Mouse (Mus musculus): ENCODE measurements around the gene Fam234a. TPM values are rescaled to one million over a fixed set of nuclear protein-coding genes. Genes with fewer than 3 reads are reported as not detected.

Fam234a gene
- polyA plus RNA-seq, 1 experiment from 2014 or later = 19.6 TPM

DNA sequence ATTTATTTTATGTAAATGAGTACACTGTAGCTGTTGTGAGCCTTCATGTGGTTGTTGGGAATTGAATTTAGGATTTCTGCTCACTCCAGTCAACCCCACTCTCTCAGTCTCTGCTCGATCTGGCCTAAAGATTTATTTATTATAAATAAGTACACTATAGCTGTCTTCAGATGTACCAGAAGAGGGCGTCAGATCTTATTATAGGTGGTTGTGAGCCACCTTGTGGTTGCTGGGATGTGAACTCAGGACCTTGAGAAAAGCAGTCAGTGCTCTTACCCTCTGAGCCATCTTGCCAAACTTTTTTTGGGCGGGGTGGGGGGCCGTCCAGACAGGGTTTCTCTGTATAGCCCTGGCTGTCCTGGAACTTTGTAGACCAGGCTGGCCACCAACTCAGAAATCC lies 17.8 kb upstream of the Fam234a start:
- H3K4me3 ChIP-seq (ENCODE audit: low read depth, low read length) = no peak overlapping the region
- peaks cover 24% of the 10 kb centered on the region for H3K36me3 ChIP-seq (ENCODE audit: control insufficient read depth, insufficient read depth, low read length)
- H3K4me2 ChIP-seq = no peak overlapping the region
- ATAC-seq (ENCODE audit: low FRiP score) = no peak
- DNase-seq (ENCODE audit: low spot score, missing footprints) = peak; percentile 67
- 86% methylated on average over 4 of the region's 4 CpGs for WGBS
- H3K9ac ChIP-seq (ENCODE audit: low read length) = no peak overlapping the region
- no peak overlapping the region for H3K27ac ChIP-seq (ENCODE audit: low read depth, low read length)
- no peaks in the 10 kb centered on the region for H3K9me3 ChIP-seq (ENCODE audit: control insufficient read depth, low read length)
- no peaks in the 10 kb centered on the region for H3K27me3 ChIP-seq (ENCODE audit: control insufficient read depth, insufficient read depth, low read length)
- H3K4me1 ChIP-seq (ENCODE audit: control insufficient read depth, insufficient read depth, low read length) = no peaks in the 10 kb centered on the region

DNA sequence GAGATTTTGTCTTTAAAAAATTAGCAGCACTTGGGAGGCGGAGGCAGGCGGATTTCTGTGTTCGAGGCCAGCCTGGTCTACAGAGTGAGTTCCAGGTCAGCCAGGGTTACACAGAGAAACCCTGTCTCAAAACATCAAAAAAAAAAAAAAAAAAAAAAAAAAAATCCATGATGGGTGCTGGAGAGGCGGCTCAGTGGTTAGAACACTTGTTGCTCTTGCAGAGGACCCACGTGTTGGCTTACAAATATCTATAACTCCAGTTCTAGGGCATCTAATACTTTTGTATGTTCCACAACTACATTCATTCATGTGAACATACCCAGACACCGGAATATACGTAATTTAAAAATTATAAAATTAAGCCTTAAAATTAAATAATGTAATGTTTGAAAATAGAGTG lies 11.3 kb upstream of the Fam234a start:
- ATAC-seq (ENCODE audit: low FRiP score) (no peak), DNase-seq (ENCODE audit: low spot score, missing footprints) (peak; percentile 78)
- WGBS = 96% methylated on average over 7 of the region's 7 CpGs
- H3K4me1 ChIP-seq (ENCODE audit: control insufficient read depth, insufficient read depth, low read length) = peaks cover 11% of the 10 kb centered on the region
- no peak overlapping the region for H3K9ac ChIP-seq (ENCODE audit: low read length)
- H3K9me3 ChIP-seq (ENCODE audit: control insufficient read depth, low read length) = no peaks in the 10 kb centered on the region
- H3K27me3 ChIP-seq (ENCODE audit: control insufficient read depth, insufficient read depth, low read length) = no peaks in the 10 kb centered on the region
- no peak overlapping the region for H3K27ac ChIP-seq (ENCODE audit: low read depth, low read length)
- H3K4me3 ChIP-seq (ENCODE audit: low read depth, low read length) = no peak overlapping the region
- peaks cover 14% of the 10 kb centered on the region for H3K36me3 ChIP-seq (ENCODE audit: control insufficient read depth, insufficient read depth, low read length)
- H3K4me2 ChIP-seq = no peak overlapping the region

DNA sequence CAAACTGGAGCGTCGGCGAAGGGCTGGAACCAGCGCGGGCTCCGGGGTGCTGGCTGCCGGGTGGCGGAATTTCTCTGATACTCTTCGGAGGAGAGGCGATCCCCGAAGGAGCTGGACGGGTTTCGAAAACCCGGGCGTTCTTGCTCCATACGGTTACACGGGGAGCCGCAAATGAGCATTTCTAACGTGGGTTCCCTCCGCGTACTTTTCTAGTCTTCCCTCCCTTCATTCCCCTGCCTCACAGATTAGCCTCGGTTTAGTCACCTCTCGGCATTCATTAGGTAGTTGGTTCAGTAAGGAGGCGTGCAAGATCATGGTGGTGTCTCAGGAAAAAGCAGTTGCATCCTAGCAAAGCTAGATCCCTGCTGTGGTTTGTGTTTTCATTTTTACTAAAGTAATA lies 9.4 kb upstream of the Fam234a start:
- Histone ChIP-seq H3K4me2 (peak overlapping the region; percentile 86), H3K4me3 (ENCODE audit: low read depth, low read length) (peak overlapping the region; percentile 84), H3K27ac (ENCODE audit: low read depth, low read length) (peak overlapping the region; percentile 93), H3K27me3 (ENCODE audit: control insufficient read depth, insufficient read depth, low read length) (no peaks in the 10 kb centered on the region), H3K9me3 (ENCODE audit: control insufficient read depth, low read length) (no peaks in the 10 kb centered on the region), H3K4me1 (ENCODE audit: control insufficient read depth, insufficient read depth, low read length) (peaks cover 11% of the 10 kb centered on the region), H3K9ac (ENCODE audit: low read length) (peak overlapping the region; percentile 83), H3K36me3 (ENCODE audit: control insufficient read depth, insufficient read depth, low read length) (peaks cover 5% of the 10 kb centered on the region; the same call in 1 of the 2 replicates)
- 0% methylated on average over 24 of the region's 24 CpGs for WGBS
- no peak for ATAC-seq (ENCODE audit: low FRiP score)
- no peak for DNase-seq (ENCODE audit: low spot score, missing footprints)

DNA sequence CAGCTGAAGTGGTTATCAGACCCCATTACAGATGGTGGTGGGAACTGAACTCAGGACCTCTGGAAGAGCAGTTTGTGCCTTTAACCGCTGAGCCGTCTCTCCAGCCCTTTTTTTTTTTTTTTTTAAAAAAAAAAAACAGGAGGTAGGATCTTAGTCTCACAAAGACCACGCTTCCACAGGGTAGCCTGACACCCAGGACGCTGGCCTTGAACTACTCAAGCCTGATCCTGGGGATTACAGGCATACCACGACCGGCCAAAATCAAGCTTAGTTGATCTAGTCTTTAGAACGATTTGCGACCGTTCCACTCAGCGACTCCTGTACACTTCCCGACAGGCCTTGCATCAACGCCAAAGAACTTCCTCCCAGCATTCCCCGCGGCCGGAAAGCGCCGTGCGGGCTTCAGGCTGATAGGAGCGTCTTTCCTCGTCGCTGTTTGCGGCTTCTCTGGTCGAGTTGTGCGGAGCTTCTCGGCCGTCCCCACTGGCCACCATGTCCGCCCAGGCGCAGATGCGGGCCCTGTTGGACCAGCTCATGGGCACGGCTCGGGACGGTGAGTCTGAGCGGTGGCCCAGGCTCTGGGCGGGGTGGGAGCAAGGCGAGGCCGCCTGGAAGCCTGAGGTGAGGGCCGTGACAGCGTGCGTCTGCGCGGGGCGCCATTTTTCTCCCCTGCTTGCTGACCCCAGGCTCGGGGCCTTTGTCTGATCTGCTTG lies 8.7 kb upstream of the Fam234a start, which contains the start of gene Luc7l:
Luc7l (plus strand) TSS at position 358 of the 713 bp plus-strand sequence.
- under 1% methylated on average over 43 of the region's 43 CpGs for WGBS
- Histone ChIP-seq H3K9me3 (ENCODE audit: control insufficient read depth, low read length) (no peaks in the 10 kb centered on the region), H3K27me3 (ENCODE audit: control insufficient read depth, insufficient read depth, low read length) (no peaks in the 10 kb centered on the region), H3K4me3 (ENCODE audit: low read depth, low read length) (peak within 1 kb of the TSS; percentile 84), H3K4me2 (peak within 1 kb of the TSS; percentile 86), H3K9ac (ENCODE audit: low read length) (peak within 1 kb of the TSS; percentile 83), H3K36me3 (ENCODE audit: control insufficient read depth, insufficient read depth, low read length) (0 out of 2 replicates have a peak, but pooled peaks cover 3% of the 10 kb centered on the region), H3K27ac (ENCODE audit: low read depth, low read length) (peak within 1 kb of the TSS; percentile 93), H3K4me1 (ENCODE audit: control insufficient read depth, insufficient read depth, low read length) (peaks cover 11% of the 10 kb centered on the region)
- ATAC-seq (ENCODE audit: low FRiP score) (peak; percentile 93), DNase-seq (ENCODE audit: low spot score, missing footprints) (peak; percentile 99)

DNA sequence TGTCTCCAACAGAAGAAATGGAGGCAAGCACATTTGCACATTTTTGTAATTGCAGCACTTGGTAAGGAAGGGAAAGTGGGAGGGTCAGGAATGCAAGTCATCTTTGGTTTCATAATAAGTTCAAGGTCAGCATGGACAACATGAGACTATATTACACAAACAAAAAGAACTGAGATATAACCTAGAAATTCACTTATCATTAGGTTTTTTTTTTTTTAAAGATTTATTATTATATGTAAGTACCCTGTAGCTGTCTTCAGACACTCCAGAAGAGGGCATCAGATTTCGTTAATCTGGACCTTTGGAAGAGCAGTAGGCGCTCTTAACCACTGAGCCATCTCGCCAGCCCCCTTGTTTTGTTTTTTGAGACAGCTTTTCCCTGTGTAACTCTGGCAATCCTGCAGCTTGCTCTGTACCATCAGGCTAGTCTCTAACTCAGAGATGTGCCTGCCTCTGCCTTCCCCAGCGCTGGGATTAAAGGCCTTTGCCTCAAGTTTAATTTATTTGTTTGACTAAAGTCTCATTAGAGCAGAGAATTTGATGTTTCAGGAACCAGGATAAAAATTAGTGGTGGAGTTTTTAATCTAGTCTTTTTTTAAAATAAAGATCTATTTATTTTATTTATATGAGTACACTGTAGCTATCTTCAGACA lies 8.0 kb upstream of the Fam234a start:
- H3K27ac ChIP-seq (ENCODE audit: low read depth, low read length) = no peak overlapping the region
- H3K4me1 ChIP-seq (ENCODE audit: control insufficient read depth, insufficient read depth, low read length) = peaks cover 11% of the 10 kb centered on the region
- no peaks in the 10 kb centered on the region for H3K27me3 ChIP-seq (ENCODE audit: control insufficient read depth, insufficient read depth, low read length)
- no peak overlapping the region; the same call in 1 of the 2 replicates for H3K4me3 ChIP-seq (ENCODE audit: low read depth, low read length)
- no peaks in the 10 kb centered on the region for H3K9me3 ChIP-seq (ENCODE audit: control insufficient read depth, low read length)
- 67% methylated on average over 4 of the region's 4 CpGs for WGBS
- H3K9ac ChIP-seq (ENCODE audit: low read length) = 0 out of 2 replicates have a peak overlapping the region, but pooled peaks have one; percentile 15
- H3K36me3 ChIP-seq (ENCODE audit: control insufficient read depth, insufficient read depth, low read length) = 0 out of 2 replicates have a peak, but pooled peaks cover 3% of the 10 kb centered on the region
- no peak for ATAC-seq (ENCODE audit: low FRiP score)
- peak overlapping the region; percentile 86 for H3K4me2 ChIP-seq
- DNase-seq (ENCODE audit: low spot score, missing footprints) = peak; percentile 85

DNA sequence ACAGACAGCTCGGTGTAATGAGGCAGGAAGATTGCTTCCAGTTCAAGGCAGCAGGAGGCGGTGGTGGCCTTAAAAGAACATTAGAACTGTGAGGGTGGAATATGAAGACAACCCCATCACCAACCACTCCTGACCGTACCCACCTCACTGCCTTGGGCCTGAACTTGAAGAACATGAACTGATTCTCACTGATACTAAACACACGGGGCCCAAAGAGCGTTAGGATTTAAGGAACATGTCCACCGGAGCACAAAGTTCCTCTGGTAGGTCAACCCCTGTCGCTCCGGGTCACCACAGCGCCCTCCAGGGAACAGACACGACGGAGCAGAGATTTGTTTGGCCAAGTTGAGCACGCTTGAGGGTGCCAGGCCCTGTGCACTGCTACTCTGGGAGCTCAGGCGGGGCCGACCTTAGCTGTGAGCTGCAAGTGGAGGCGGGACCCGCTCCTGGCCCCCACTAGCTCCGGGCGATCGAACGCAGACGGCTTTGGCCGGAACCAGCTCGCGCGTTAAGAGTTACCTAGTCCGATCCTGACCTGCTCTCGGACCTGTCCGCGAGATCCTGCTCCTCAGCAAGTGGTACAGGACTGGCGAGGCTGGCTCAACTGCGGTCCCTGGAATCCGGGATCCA lies 456 bp downstream of the Fam234a start:
- Histone ChIP-seq H3K9ac (ENCODE audit: low read length) (peak overlapping the region; percentile 63), H3K9me3 (ENCODE audit: control insufficient read depth, low read length) (no peaks in the 10 kb centered on the region), H3K27me3 (ENCODE audit: control insufficient read depth, insufficient read depth, low read length) (no peaks in the 10 kb centered on the region), H3K4me3 (ENCODE audit: low read depth, low read length) (peak overlapping the region; percentile 57), H3K27ac (ENCODE audit: low read depth, low read length) (peak overlapping the region; percentile 36; the same call in 1 of the 2 replicates), H3K36me3 (ENCODE audit: control insufficient read depth, insufficient read depth, low read length) (no peaks in the 10 kb centered on the region), H3K4me1 (ENCODE audit: control insufficient read depth, insufficient read depth, low read length) (peaks cover 7% of the 10 kb centered on the region; the same call in 1 of the 2 replicates), H3K4me2 (peak overlapping the region; percentile 68)
- under 1% methylated on average over 32 of the region's 32 CpGs for WGBS
- peak; percentile 97 for DNase-seq (ENCODE audit: low spot score, missing footprints)
- no peak; the same call in none of the 2 replicates for ATAC-seq (ENCODE audit: low FRiP score)

DNA sequence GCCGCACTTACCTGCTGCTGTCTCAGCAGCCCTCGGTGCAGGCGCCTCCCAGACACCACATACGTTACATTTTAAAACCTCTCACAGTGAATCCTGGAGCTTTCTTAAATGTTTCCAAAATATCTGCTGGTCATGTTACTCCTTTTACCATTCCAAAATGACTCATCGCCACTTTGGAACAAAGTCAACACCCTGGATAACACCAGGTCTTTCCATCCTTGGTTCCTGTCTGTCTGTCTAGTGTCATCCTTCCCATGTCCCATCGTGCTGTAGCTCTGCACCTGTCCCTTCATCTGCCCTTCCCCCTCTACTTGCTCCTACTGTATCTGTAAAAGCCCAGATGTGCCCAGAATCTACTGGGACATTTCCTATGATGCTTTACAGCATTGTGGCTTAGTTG lies 3.1 kb downstream of the Fam234a start:
- no peak overlapping the region for H3K9ac ChIP-seq (ENCODE audit: low read length)

DNA sequence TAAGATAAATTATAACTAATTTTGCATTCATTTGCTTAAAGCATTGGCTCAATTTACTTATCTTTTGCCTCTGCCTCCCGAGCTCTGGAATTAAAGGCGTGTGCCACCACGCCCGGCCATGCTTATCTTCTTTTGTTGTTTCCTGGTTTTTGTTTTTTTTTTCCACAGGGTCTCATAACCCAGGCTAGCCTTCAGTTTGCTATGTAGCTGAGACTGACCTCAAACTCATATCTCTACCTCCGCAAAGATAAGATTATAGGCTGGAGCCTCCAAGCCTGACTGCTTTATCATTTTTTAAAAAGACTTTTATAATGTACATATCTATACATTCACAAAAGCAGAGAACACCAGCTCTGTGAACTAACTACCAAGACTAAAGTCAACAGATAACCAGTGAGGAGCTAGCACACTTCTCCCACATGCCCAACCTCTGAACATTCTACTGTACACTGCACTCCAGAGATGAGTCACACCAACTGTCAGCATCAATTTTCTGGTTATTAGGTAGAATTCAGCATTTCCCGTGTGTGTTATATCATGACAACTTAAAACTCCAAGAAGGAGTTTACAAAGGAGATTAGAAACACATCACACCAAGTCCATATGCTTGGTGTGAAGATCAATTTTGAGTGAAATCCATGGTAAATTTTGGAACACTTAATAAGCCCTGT lies 3.8 kb downstream of the Fam234a start:
- ATAC-seq (ENCODE audit: low FRiP score) = no peak

More for the DNA sequence above, 3.1 kb downstream of the Fam234a start:
- Histone ChIP-seq H3K27ac (ENCODE audit: low read depth, low read length) (no peak overlapping the region), H3K4me2 (no peak overlapping the region), H3K4me3 (ENCODE audit: low read depth, low read length) (no peak overlapping the region), H3K9me3 (ENCODE audit: control insufficient read depth, low read length) (no peaks in the 10 kb centered on the region), H3K4me1 (ENCODE audit: control insufficient read depth, insufficient read depth, low read length) (peaks cover 7% of the 10 kb centered on the region; the same call in 1 of the 2 replicates), H3K27me3 (ENCODE audit: control insufficient read depth, insufficient read depth, low read length) (no peaks in the 10 kb centered on the region), H3K36me3 (ENCODE audit: control insufficient read depth, insufficient read depth, low read length) (no peaks in the 10 kb centered on the region)
- whole genome bisulfite sequencing = 85% methylated on average over 6 of the region's 6 CpGs
- DNase-seq (ENCODE audit: low spot score, missing footprints) (no peak), ATAC-seq (ENCODE audit: low FRiP score) (no peak)

More for the DNA sequence above, 3.8 kb downstream of the Fam234a start:
- Histone ChIP-seq H3K4me2 (no peak overlapping the region), H3K4me1 (ENCODE audit: control insufficient read depth, insufficient read depth, low read length) (peaks cover 7% of the 10 kb centered on the region; the same call in 1 of the 2 replicates), H3K4me3 (ENCODE audit: low read depth, low read length) (no peak overlapping the region), H3K9ac (ENCODE audit: low read length) (no peak overlapping the region), H3K27ac (ENCODE audit: low read depth, low read length) (no peak overlapping the region), H3K27me3 (ENCODE audit: control insufficient read depth, insufficient read depth, low read length) (no peaks in the 10 kb centered on the region), H3K36me3 (ENCODE audit: control insufficient read depth, insufficient read depth, low read length) (no peaks in the 10 kb centered on the region), H3K9me3 (ENCODE audit: control insufficient read depth, low read length) (no peaks in the 10 kb centered on the region)
- 83% methylated on average over 6 of the region's 6 CpGs for WGBS
- no peak for DNase-seq (ENCODE audit: low spot score, missing footprints)

All from midbrain, embryonic 11.5 days (tissue).